Mouse (Mus musculus) forebrain, embryonic 15.5 days (tissue): ENCODE measurements around the gene Col4a1. TPM values are rescaled to one million over a fixed set of nuclear protein-coding genes. Genes with fewer than 3 reads are reported as not detected.

Source experiments
- ATAC-seq: fragments of 200-750 bp; cut with Nextera tagmentation; replicated peaks from 2 replicates; pipeline ENCODE4 v1.8.0; 2017; ENCODE audit warnings: mild to moderate bottlenecking, moderate TSS enrichment, moderate library complexity
- H3K27ac ChIP-seq: fragments of 300-500 bp; sonication (generic); replicated peaks from 2 replicates; pipeline ENCODE4 v1.5.1; 2015; ENCODE audit warnings: mild to moderate bottlenecking, inconsistent platforms
- H3K27me3 ChIP-seq: fragments of 300-500 bp; sonication (generic); 2 replicates; pipeline ENCODE4 v1.6.1; 2015; ENCODE audit warnings: inconsistent platforms
- H3K36me3 ChIP-seq: fragments of 300-500 bp; sonication (generic); 2 replicates; pipeline ENCODE4 v1.6.1; 2015; ENCODE audit warnings: mild to moderate bottlenecking, inconsistent platforms
- H3K4me1 ChIP-seq: fragments of 300-500 bp; sonication (generic); 2 replicates; pipeline ENCODE4 v1.6.1; 2015; ENCODE audit warnings: inconsistent platforms
- H3K4me2 ChIP-seq: fragments of 300-500 bp; sonication (generic); replicated peaks from 2 replicates; pipeline ENCODE4 v1.6.1; 2015; ENCODE audit warnings: mild to moderate bottlenecking, inconsistent platforms
- H3K4me3 ChIP-seq: fragments of 300-500 bp; sonication (generic); 2 replicates; pipeline ENCODE4 v1.5.1; 2015; ENCODE audit warnings: mild to moderate bottlenecking, inconsistent platforms
- H3K9ac ChIP-seq: fragments of 300-500 bp; sonication (generic); replicated peaks from 2 replicates; pipeline ENCODE4 v1.6.1; 2015; ENCODE audit warnings: mild to moderate bottlenecking, inconsistent platforms
- H3K9me3 ChIP-seq: fragments of 300-500 bp; sonication (generic); 2 replicates; pipeline ENCODE4 v1.6.1; 2016; ENCODE audit warnings: inconsistent platforms
- WGBS: fragments of 180-500 bp; shearing (Covaris S2); methylation state at CpG from one replicate; pipeline ENCODE4 v1.1.7; 2015; ENCODE audit warnings: mixed read lengths; 5-methylcytosine and 5-hydroxymethylcytosine counted together
- polyA plus RNA-seq: library from polyadenylated mRNA; unstranded; fragments of >200 nt; fragmentation: Nextera tagmentation; extraction: Ambion mirVana; gene quantifications from 2 replicates; pipeline ENCODE4 v1.2.1, GENCODE M21; 2015

Gene Col4a1
- polyA plus RNA-seq, 1 experiment from 2014 or later = 61.4 TPM

- no peaks in the 10 kb centered on the region for H3K9me3 ChIP-seq
- H3K4me2 ChIP-seq = no peak overlapping the region
- H3K4me1 ChIP-seq = no peaks in the 10 kb centered on the region
- no peak for ATAC-seq
- H3K27me3 ChIP-seq = no peaks in the 10 kb centered on the region
- no peak overlapping the region for H3K27ac ChIP-seq
- no peak overlapping the region for H3K9ac ChIP-seq
- WGBS = 79% methylated on average over 6 of the region's 6 CpGs
- no peak overlapping the region for H3K4me3 ChIP-seq
- no peaks in the 10 kb centered on the region for H3K36me3 ChIP-seq
Observed at GRCm38 (mm10) chr8:11234879-11235210, 77.8 kb downstream of the Col4a1 start.

GRCm38 (mm10) chr8:11234151-11234878 lies 78.3 kb downstream of the Col4a1 start:
- Histone ChIP-seq H3K9me3 (no peaks in the 10 kb centered on the region), H3K27me3 (no peaks in the 10 kb centered on the region), H3K9ac (no peak overlapping the region), H3K27ac (no peak overlapping the region), H3K4me1 (no peaks in the 10 kb centered on the region), H3K36me3 (no peaks in the 10 kb centered on the region), H3K4me2 (no peak overlapping the region), H3K4me3 (no peak overlapping the region)
- 76% methylated on average over 10 of the region's 10 CpGs for WGBS
- ATAC-seq = no peak

- H3K4me3 ChIP-seq = no peak overlapping the region
- no peak overlapping the region for H3K4me2 ChIP-seq
- no peaks in the 10 kb centered on the region for H3K36me3 ChIP-seq
- no peaks in the 10 kb centered on the region for H3K4me1 ChIP-seq
- no peaks in the 10 kb centered on the region for H3K27me3 ChIP-seq
- H3K9me3 ChIP-seq = no peaks in the 10 kb centered on the region
- WGBS = 57% methylated on average over 4 of the region's 4 CpGs
- H3K27ac ChIP-seq = no peak overlapping the region
- no peak for ATAC-seq
- H3K9ac ChIP-seq = no peak overlapping the region
Observed at GRCm38 (mm10) chr8:11233009-11233408, 79.6 kb downstream of the Col4a1 start.

- Histone ChIP-seq H3K4me1 (peaks cover 8% of the 10 kb centered on the region), H3K27me3 (no peaks in the 10 kb centered on the region), H3K9ac (no peak overlapping the region), H3K4me2 (no peak overlapping the region), H3K36me3 (no peaks in the 10 kb centered on the region), H3K27ac (no peak overlapping the region), H3K9me3 (no peaks in the 10 kb centered on the region), H3K4me3 (no peak overlapping the region)
- 54% methylated on average over 4 of the region's 4 CpGs for WGBS
- ATAC-seq = no peak
Observed at GRCm38 (mm10) chr8:11230277-11230676, 82.3 kb downstream of the Col4a1 start.

GRCm38 (mm10) chr8:11227421-11227820 lies 85.2 kb downstream of the Col4a1 start:
- peaks cover 8% of the 10 kb centered on the region for H3K4me1 ChIP-seq
- ATAC-seq = peak; percentile 60; the same call in 1 of the 2 replicates
- no peak overlapping the region for H3K4me3 ChIP-seq
- no peaks in the 10 kb centered on the region for H3K36me3 ChIP-seq
- H3K27me3 ChIP-seq = no peaks in the 10 kb centered on the region
- no peak overlapping the region for H3K9ac ChIP-seq
- no peaks in the 10 kb centered on the region for H3K9me3 ChIP-seq
- 10% methylated on average over 7 of the region's 7 CpGs for WGBS
- H3K27ac ChIP-seq = no peak overlapping the region
- H3K4me2 ChIP-seq = no peak overlapping the region

GRCm38 (mm10) chr8:11225577-11226434 lies 86.8 kb downstream of the Col4a1 start:
- no peaks in the 10 kb centered on the region for H3K36me3 ChIP-seq
- H3K27ac ChIP-seq = no peak overlapping the region
- peaks cover 8% of the 10 kb centered on the region for H3K4me1 ChIP-seq
- no peaks in the 10 kb centered on the region for H3K9me3 ChIP-seq
- H3K4me3 ChIP-seq = no peak overlapping the region
- 80% methylated on average over 13 of the region's 13 CpGs for WGBS
- H3K9ac ChIP-seq = no peak overlapping the region
- no peak for ATAC-seq
- H3K27me3 ChIP-seq = no peaks in the 10 kb centered on the region
- no peak overlapping the region for H3K4me2 ChIP-seq

- H3K4me1 ChIP-seq = peaks cover 8% of the 10 kb centered on the region
- no peak overlapping the region for H3K9ac ChIP-seq
- H3K27ac ChIP-seq = no peak overlapping the region
- H3K4me3 ChIP-seq = no peak overlapping the region
- H3K27me3 ChIP-seq = no peaks in the 10 kb centered on the region
- no peaks in the 10 kb centered on the region for H3K9me3 ChIP-seq
- no peaks in the 10 kb centered on the region for H3K36me3 ChIP-seq
- 82% methylated on average over 7 of the region's 7 CpGs for WGBS
- H3K4me2 ChIP-seq = no peak overlapping the region
- no peak for ATAC-seq
Observed at GRCm38 (mm10) chr8:11224178-11224577, 88.4 kb downstream of the Col4a1 start.

GRCm38 (mm10) chr8:11221353-11221752 lies 91.3 kb downstream of the Col4a1 start:
- no peak overlapping the region for H3K9ac ChIP-seq
- no peak overlapping the region for H3K27ac ChIP-seq
- no peak overlapping the region for H3K4me3 ChIP-seq
- no peak overlapping the region for H3K4me2 ChIP-seq
- no peaks in the 10 kb centered on the region for H3K9me3 ChIP-seq
- 93% methylated on average over 5 of the region's 5 CpGs for WGBS
- no peak for ATAC-seq
- H3K36me3 ChIP-seq = no peaks in the 10 kb centered on the region
- no peaks in the 10 kb centered on the region for H3K27me3 ChIP-seq
- no peaks in the 10 kb centered on the region for H3K4me1 ChIP-seq

GRCm38 (mm10) chr8:11219282-11219681 lies 93.3 kb downstream of the Col4a1 start:
- WGBS = 89% methylated on average over 6 of the region's 6 CpGs
- ATAC-seq = no peak

GRCm38 (mm10) chr8:11215231-11215630 lies 97.4 kb downstream of the Col4a1 start:
- Histone ChIP-seq H3K4me2 (no peak overlapping the region), H3K9me3 (no peaks in the 10 kb centered on the region), H3K9ac (no peak overlapping the region), H3K36me3 (no peaks in the 10 kb centered on the region), H3K27ac (no peak overlapping the region), H3K4me3 (no peak overlapping the region), H3K27me3 (no peaks in the 10 kb centered on the region), H3K4me1 (no peaks in the 10 kb centered on the region)
- 22% methylated on average over 1 of the region's 1 CpGs for WGBS
- peak; percentile 75 for ATAC-seq

More at GRCm38 (mm10) chr8:11219282-11219681, 93.3 kb downstream of the Col4a1 start:
- H3K4me1 ChIP-seq = no peaks in the 10 kb centered on the region
- H3K4me2 ChIP-seq = no peak overlapping the region
- no peak overlapping the region for H3K9ac ChIP-seq
- no peaks in the 10 kb centered on the region for H3K36me3 ChIP-seq
- H3K27ac ChIP-seq = no peak overlapping the region
- H3K4me3 ChIP-seq = no peak overlapping the region
- H3K27me3 ChIP-seq = no peaks in the 10 kb centered on the region
- no peaks in the 10 kb centered on the region for H3K9me3 ChIP-seq

- ATAC-seq = no peak
- H3K9me3 ChIP-seq = no peaks in the 10 kb centered on the region
- H3K4me2 ChIP-seq = no peak overlapping the region
- H3K4me1 ChIP-seq = no peaks in the 10 kb centered on the region
- no peaks in the 10 kb centered on the region for H3K27me3 ChIP-seq
- 83% methylated on average over 8 of the region's 8 CpGs for WGBS
- H3K27ac ChIP-seq = no peak overlapping the region
- H3K9ac ChIP-seq = no peak overlapping the region
- H3K4me3 ChIP-seq = no peak overlapping the region
- H3K36me3 ChIP-seq = no peaks in the 10 kb centered on the region
Observed at GRCm38 (mm10) chr8:11206509-11206908, 106.1 kb downstream of the Col4a1 start.

- no peaks in the 10 kb centered on the region for H3K27me3 ChIP-seq
- H3K9ac ChIP-seq = no peak overlapping the region
- no peak for ATAC-seq
- no peaks in the 10 kb centered on the region for H3K36me3 ChIP-seq
- no peaks in the 10 kb centered on the region for H3K4me1 ChIP-seq
- WGBS = 93% methylated on average over 9 of the region's 9 CpGs
- H3K4me2 ChIP-seq = no peak overlapping the region
- H3K27ac ChIP-seq = no peak overlapping the region
- H3K4me3 ChIP-seq = no peak overlapping the region
- H3K9me3 ChIP-seq = no peaks in the 10 kb centered on the region
Observed at GRCm38 (mm10) chr8:11205532-11205931, 107.1 kb downstream of the Col4a1 start.
